Mouse (Mus musculus): ENCODE results near the gene Aif1l. TPM values are rescaled to one million over a fixed set of nuclear protein-coding genes. Genes with fewer than 3 reads are reported as not detected.

The Aif1l gene
- polyA plus RNA-seq (2014; fragmentation: Nextera tagmentation; extraction: Ambion mirVana) = 110 and 121 TPM in 2 replicates

DNA sequence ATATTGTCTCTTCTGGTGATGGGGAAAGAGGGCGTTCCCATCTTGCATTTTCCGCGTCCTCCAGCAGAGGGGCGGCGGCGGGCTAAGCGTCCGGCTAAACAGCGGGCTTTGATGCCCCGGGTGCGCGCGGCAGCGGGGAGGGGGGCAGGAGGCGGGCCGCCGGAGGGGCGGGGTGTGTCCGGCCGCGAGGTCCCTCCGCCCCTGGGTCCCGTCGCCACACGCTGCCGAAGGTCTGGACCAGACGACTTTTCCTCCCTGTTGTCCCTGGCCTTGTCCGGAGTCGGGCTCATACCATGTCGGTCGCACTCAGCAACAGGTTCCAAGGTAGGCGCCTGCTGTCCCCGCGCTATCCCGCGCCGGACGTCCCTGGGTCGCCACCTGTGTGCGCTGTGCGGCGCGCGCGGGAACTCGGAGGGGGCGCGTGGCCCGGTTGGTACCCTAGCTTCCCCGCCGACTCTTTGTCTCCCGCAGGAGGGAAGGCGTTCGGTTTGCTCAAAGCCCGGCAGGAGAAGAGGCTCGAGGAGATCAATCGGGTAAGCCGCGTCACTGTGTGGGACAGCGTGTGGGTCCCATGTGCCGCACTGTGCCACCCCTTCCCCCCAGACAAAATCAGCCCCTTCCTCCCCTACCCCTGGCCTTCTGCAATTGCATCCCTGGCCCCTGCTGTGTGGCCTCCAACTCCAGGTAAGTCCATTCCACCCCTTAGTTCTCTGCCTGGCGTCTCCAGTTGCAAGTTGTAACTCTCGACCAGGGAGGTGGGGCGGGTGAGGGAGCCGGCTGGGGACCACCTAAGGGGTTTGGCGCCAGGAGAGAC is at the start of gene Aif1l:
Gene Aif1l (plus strand): TSS at position 82 of the 814 bp plus-strand sequence.
- ATAC-seq (ENCODE audit: insufficient number of reproducible peaks, low FRiP score, low TSS enrichment, low read depth) (peak; percentile 41; the same call in 1 of the 2 replicates), DNase-seq (ENCODE audit: low spot score) (peak; percentile 89)
- H3K27ac ChIP-seq (replicated peaks; ENCODE audit: low read depth, low read length) = no peak within 1 kb of the TSS

DNA sequence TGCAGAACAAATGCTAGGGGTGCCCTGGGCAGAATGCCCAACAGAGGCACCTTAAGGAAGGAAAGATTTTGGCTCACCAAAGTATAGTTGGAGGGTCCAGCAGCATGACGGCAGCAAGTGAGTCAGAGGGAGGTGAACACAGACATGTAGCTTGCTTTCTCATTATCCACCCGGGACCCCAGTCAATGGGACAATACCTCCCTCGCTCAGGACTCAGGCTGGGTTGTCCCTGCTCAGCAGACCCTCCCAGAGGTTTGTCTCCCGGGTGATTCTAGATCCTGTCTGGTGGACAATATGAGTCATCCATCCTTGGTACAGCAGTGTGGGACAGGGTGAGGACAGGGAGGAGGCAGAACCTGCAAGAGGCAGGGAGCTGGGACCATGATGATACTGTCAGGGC is 49.0 kb upstream of the Aif1l start:
- DNase-seq (ENCODE audit: low spot score) (no peak), ATAC-seq (ENCODE audit: insufficient number of reproducible peaks, low FRiP score, low TSS enrichment, low read depth) (no peak)
- Histone ChIP-seq H3K4me3 (ENCODE audit: low read depth, low read length) (no peak overlapping the region), H3K4me1 (ENCODE audit: control insufficient read depth, insufficient read depth, low read length) (peaks cover 20% of the 10 kb centered on the region), H3K27me3 (ENCODE audit: control insufficient read depth, insufficient read depth, low read length) (no peaks in the 10 kb centered on the region), H3K9ac (ENCODE audit: low read length) (no peak overlapping the region), H3K9me3 (ENCODE audit: control insufficient read depth, low read length) (no peaks in the 10 kb centered on the region), H3K36me3 (ENCODE audit: control insufficient read depth, insufficient read depth, low read length) (no peaks in the 10 kb centered on the region), H3K27ac (replicated peaks; ENCODE audit: low read depth, low read length) (no peak overlapping the region), H3K4me2 (ENCODE audit: low read depth, severe bottlenecking) (no peak overlapping the region)
- WGBS = 75% methylated on average over 4 of the region's 4 CpGs

More for the DNA sequence above, at the start of gene Aif1l:
- peaks cover 7% of the 10 kb centered on the region for H3K4me1 ChIP-seq (ENCODE audit: control insufficient read depth, insufficient read depth, low read length)
- no peaks in the 10 kb centered on the region for H3K9me3 ChIP-seq (ENCODE audit: control insufficient read depth, low read length)
- WGBS = under 1% methylated on average over 66 of the region's 66 CpGs
- peak within 1 kb of the TSS; percentile 85 for H3K4me3 ChIP-seq (ENCODE audit: low read depth, low read length)
- peak within 1 kb of the TSS; percentile 80 for H3K9ac ChIP-seq (ENCODE audit: low read length)
- H3K27me3 ChIP-seq (ENCODE audit: control insufficient read depth, insufficient read depth, low read length) = no peaks in the 10 kb centered on the region
- H3K4me2 ChIP-seq (ENCODE audit: low read depth, severe bottlenecking) = peak within 1 kb of the TSS; percentile 87
- H3K36me3 ChIP-seq (ENCODE audit: control insufficient read depth, insufficient read depth, low read length) = 0 out of 2 replicates have a peak, but pooled peaks cover 2% of the 10 kb centered on the region

DNA sequence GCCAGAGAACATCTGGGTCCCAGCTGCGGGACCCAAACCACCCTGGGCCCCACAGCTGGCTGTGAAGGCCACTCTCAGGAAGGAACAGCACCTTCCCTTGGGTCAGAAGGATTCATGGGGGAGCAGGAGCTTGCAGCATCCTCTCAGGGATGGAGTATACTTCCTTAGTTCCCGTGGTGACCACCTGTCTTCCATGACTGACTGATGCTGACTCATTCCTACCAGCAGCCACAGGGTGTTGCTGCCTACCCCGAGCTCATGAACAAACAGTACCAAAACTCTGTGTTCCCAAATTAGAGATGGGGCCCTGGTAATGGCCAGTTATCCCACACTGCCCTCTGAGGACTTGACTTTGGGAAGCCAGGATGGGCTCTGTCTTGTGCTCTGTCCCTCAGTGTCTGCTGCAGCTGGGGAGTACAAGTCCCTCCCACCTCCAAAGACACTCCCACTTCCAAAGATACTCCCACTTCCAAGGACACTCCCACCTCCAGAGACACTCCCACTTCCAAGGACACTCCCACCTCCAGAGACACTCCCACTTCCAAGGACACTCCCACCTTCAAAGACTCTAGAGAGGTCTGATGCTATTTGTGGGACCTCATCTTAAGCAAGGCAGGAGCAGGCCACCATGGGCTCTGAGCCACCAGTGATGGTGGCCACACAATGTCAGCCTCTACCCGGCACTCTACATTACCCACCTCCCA is 48.1 kb upstream of the Aif1l start:
- no peaks in the 10 kb centered on the region for H3K27me3 ChIP-seq (ENCODE audit: control insufficient read depth, insufficient read depth, low read length)
- H3K9me3 ChIP-seq (ENCODE audit: control insufficient read depth, low read length) = no peaks in the 10 kb centered on the region
- DNase-seq (ENCODE audit: low spot score) (no peak), ATAC-seq (ENCODE audit: insufficient number of reproducible peaks, low FRiP score, low TSS enrichment, low read depth) (no peak)
- H3K4me3 ChIP-seq (ENCODE audit: low read depth, low read length) = no peak overlapping the region
- H3K9ac ChIP-seq (ENCODE audit: low read length) = no peak overlapping the region
- 41% methylated on average over 4 of the region's 4 CpGs for WGBS
- peaks cover 22% of the 10 kb centered on the region for H3K4me1 ChIP-seq (ENCODE audit: control insufficient read depth, insufficient read depth, low read length)
- no peak overlapping the region for H3K27ac ChIP-seq (replicated peaks; ENCODE audit: low read depth, low read length)
- H3K4me2 ChIP-seq (ENCODE audit: low read depth, severe bottlenecking) = no peak overlapping the region
- no peaks in the 10 kb centered on the region for H3K36me3 ChIP-seq (ENCODE audit: control insufficient read depth, insufficient read depth, low read length)

DNA sequence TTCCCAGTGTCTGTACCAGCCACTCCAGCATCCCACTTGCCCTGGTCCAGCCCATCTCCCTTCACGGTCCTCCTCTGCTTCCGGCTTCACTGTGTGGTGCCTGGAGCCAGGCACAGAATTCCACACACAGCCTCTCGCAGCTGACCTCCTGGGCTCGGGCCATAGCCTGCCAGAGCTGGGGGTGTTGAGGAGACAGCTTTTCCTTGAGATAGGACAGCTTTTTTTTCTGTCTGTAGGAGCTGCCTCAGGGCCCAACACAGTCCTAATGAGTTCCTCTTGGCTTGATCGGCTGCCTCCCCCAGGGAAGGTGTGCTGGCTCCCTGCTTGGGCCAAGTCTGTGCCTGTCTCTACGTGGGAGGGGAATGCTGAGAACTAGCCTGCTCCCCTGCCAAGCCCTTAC is 45.9 kb upstream of the Aif1l start:
- DNase-seq (ENCODE audit: low spot score) = peak; percentile 47
- Histone ChIP-seq H3K4me2 (ENCODE audit: low read depth, severe bottlenecking) (no peak overlapping the region), H3K36me3 (ENCODE audit: control insufficient read depth, insufficient read depth, low read length) (no peaks in the 10 kb centered on the region), H3K4me1 (ENCODE audit: control insufficient read depth, insufficient read depth, low read length) (peaks cover 22% of the 10 kb centered on the region), H3K4me3 (ENCODE audit: low read depth, low read length) (no peak overlapping the region), H3K9ac (ENCODE audit: low read length) (peak overlapping the region; percentile 13; the same call in 1 of the 2 replicates), H3K27ac (replicated peaks; ENCODE audit: low read depth, low read length) (0 out of 2 replicates have a peak overlapping the region, but pooled peaks have one; percentile 25), H3K27me3 (ENCODE audit: control insufficient read depth, insufficient read depth, low read length) (no peaks in the 10 kb centered on the region), H3K9me3 (ENCODE audit: control insufficient read depth, low read length) (no peaks in the 10 kb centered on the region)
- no peak for ATAC-seq (ENCODE audit: insufficient number of reproducible peaks, low FRiP score, low TSS enrichment, low read depth)
- 4% methylated on average over 6 of the region's 6 CpGs for WGBS

DNA sequence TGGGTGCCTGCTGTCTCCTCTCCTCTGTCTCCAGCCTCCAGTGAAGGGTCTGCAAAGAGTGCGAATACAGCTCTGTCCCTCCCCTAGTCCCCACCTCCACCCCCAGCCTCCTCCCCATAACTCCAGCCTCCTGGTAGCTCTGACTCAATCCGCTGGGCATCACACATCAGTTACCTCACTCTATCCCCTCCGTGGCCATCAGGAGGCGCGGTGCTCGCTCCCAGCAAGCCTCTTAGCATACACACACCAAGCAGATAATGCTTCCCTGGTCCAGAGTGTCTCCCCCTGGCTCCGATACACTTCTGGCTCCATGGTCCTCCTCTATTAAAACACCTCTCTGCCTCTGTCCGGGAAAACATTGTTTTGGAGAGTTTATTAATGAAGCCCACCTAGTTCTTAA is 45.3 kb upstream of the Aif1l start:
- Histone ChIP-seq H3K27ac (replicated peaks; ENCODE audit: low read depth, low read length) (no peak overlapping the region), H3K36me3 (ENCODE audit: control insufficient read depth, insufficient read depth, low read length) (no peaks in the 10 kb centered on the region), H3K9me3 (ENCODE audit: control insufficient read depth, low read length) (no peaks in the 10 kb centered on the region), H3K4me2 (ENCODE audit: low read depth, severe bottlenecking) (no peak overlapping the region), H3K27me3 (ENCODE audit: control insufficient read depth, insufficient read depth, low read length) (no peaks in the 10 kb centered on the region), H3K4me3 (ENCODE audit: low read depth, low read length) (no peak overlapping the region), H3K9ac (ENCODE audit: low read length) (no peak overlapping the region), H3K4me1 (ENCODE audit: control insufficient read depth, insufficient read depth, low read length) (peaks cover 22% of the 10 kb centered on the region)
- 9% methylated on average over 8 of the region's 8 CpGs for WGBS
- no peak for ATAC-seq (ENCODE audit: insufficient number of reproducible peaks, low FRiP score, low TSS enrichment, low read depth)
- DNase-seq (ENCODE audit: low spot score) = peak; percentile 66

DNA sequence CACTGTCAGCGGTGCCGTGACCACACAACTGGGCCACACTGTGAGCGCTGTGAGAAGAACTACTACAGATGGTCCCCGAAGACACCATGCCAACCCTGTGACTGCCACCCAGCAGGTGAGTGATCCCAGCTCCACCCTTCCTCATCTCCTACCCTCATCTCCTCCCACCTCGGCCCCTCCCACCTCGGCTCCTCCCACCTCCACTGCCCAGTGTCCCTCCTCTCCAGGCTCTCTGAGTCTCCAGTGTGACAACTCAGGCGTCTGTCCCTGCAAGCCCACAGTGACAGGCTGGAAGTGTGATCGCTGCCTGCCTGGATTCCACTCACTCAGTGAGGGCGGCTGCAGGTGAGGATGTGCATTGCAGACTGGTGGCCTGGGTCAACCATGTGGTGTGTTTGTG is 44.3 kb upstream of the Aif1l start:
- no peak overlapping the region for H3K27ac ChIP-seq (replicated peaks; ENCODE audit: low read depth, low read length)
- no peak for DNase-seq (ENCODE audit: low spot score)
- WGBS = 27% methylated on average over 9 of the region's 9 CpGs
- no peak for ATAC-seq (ENCODE audit: insufficient number of reproducible peaks, low FRiP score, low TSS enrichment, low read depth)
- H3K4me1 ChIP-seq (ENCODE audit: control insufficient read depth, insufficient read depth, low read length) = peaks cover 22% of the 10 kb centered on the region
- no peaks in the 10 kb centered on the region for H3K27me3 ChIP-seq (ENCODE audit: control insufficient read depth, insufficient read depth, low read length)
- H3K9me3 ChIP-seq (ENCODE audit: control insufficient read depth, low read length) = no peaks in the 10 kb centered on the region
- H3K4me3 ChIP-seq (ENCODE audit: low read depth, low read length) = no peak overlapping the region
- H3K9ac ChIP-seq (ENCODE audit: low read length) = no peak overlapping the region
- no peaks in the 10 kb centered on the region for H3K36me3 ChIP-seq (ENCODE audit: control insufficient read depth, insufficient read depth, low read length)
- no peak overlapping the region for H3K4me2 ChIP-seq (ENCODE audit: low read depth, severe bottlenecking)

DNA sequence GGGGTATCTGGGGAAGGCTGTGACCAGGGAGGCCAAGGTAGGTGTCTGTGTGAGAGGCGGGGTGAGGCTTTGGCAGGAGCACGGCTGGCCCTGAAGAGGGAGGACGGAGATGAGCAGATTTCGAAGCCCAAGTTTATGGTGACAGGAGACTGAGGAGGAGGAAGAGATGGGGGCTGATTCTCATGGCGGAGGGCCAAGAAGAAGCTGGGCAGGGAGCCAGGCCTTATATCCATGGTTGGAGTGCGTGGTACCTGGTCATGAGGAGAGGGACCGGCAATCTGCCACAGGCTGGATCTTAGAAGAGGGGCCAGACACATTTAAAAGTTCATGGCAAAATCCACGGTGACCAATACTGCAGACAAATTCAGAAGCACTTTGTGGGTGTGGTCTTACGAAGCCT is 43.5 kb upstream of the Aif1l start:
- ATAC-seq (ENCODE audit: insufficient number of reproducible peaks, low FRiP score, low TSS enrichment, low read depth) = no peak
- Histone ChIP-seq H3K27me3 (ENCODE audit: control insufficient read depth, insufficient read depth, low read length) (no peaks in the 10 kb centered on the region), H3K27ac (replicated peaks; ENCODE audit: low read depth, low read length) (no peak overlapping the region), H3K36me3 (ENCODE audit: control insufficient read depth, insufficient read depth, low read length) (no peaks in the 10 kb centered on the region), H3K4me1 (ENCODE audit: control insufficient read depth, insufficient read depth, low read length) (peaks cover 22% of the 10 kb centered on the region), H3K4me3 (ENCODE audit: low read depth, low read length) (no peak overlapping the region), H3K9ac (ENCODE audit: low read length) (no peak overlapping the region), H3K4me2 (ENCODE audit: low read depth, severe bottlenecking) (no peak overlapping the region), H3K9me3 (ENCODE audit: control insufficient read depth, low read length) (no peaks in the 10 kb centered on the region)
- DNase-seq (ENCODE audit: low spot score) = no peak
- 89% methylated on average over 9 of the region's 9 CpGs for WGBS

DNA sequence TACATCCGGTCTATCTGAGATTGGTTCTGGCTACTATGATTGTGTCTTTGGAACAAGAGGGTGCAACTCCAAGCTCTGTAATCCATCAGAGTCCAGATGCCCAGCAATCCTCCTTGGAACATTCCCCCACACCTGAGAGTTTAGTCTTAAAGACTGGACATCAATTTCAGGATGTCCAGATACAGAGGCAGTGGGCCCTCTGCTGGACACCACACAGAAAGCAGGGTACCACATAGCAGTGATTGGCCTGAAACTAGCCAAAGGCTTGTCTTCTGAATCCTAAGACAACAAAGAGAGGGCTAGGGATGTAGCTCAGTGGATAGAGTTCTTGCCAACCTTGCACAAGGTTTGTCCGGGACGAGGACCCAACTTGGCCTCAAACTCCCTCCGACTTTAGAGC is 37.4 kb upstream of the Aif1l start:
- no peaks in the 10 kb centered on the region for H3K27me3 ChIP-seq (ENCODE audit: control insufficient read depth, insufficient read depth, low read length)
- 78% methylated on average over 4 of the region's 4 CpGs for WGBS

More for the DNA sequence above, 37.4 kb upstream of the Aif1l start:
- no peak overlapping the region for H3K4me2 ChIP-seq (ENCODE audit: low read depth, severe bottlenecking)
- no peaks in the 10 kb centered on the region for H3K36me3 ChIP-seq (ENCODE audit: control insufficient read depth, insufficient read depth, low read length)
- no peak overlapping the region for H3K4me3 ChIP-seq (ENCODE audit: low read depth, low read length)
- DNase-seq (ENCODE audit: low spot score) (peak; percentile 43), ATAC-seq (ENCODE audit: insufficient number of reproducible peaks, low FRiP score, low TSS enrichment, low read depth) (no peak)
- no peak overlapping the region for H3K27ac ChIP-seq (replicated peaks; ENCODE audit: low read depth, low read length)
- no peak overlapping the region for H3K9ac ChIP-seq (ENCODE audit: low read length)
- H3K9me3 ChIP-seq (ENCODE audit: control insufficient read depth, low read length) = no peaks in the 10 kb centered on the region
- H3K4me1 ChIP-seq (ENCODE audit: control insufficient read depth, insufficient read depth, low read length) = no peaks in the 10 kb centered on the region
